Mouse (Mus musculus) limb, embryonic 15.5 days (tissue): ENCODE measurements at regions not wholly inside any gene's neighbourhood (a gene's known extent, or its start where the extent isn't known, plus 50 kb on each side); places are given as distances from the start of the nearest gene placed in this dataset.

Source experiments
- ATAC-seq: fragments of 200-750 bp; cut with Nextera tagmentation; 2 replicates; pipeline ENCODE4 v1.8.0; 2017; ENCODE audit warnings: low read depth, moderate TSS enrichment; ENCODE audit not compliant: insufficient number of reproducible peaks, low FRiP score, low TSS enrichment
- H3K27ac ChIP-seq: fragments of 300-500 bp; sonication (generic); 2 replicates; pipeline ENCODE4 v1.5.1; 2015; ENCODE audit warnings: moderate library complexity, mild to moderate bottlenecking, inconsistent platforms
- H3K27me3 ChIP-seq: fragments of 300-500 bp; sonication (generic); 2 replicates; pipeline ENCODE4 v1.6.1; 2015; ENCODE audit warnings: inconsistent platforms
- H3K36me3 ChIP-seq: fragments of 300-500 bp; sonication (generic); 2 replicates; pipeline ENCODE4 v1.6.1; 2015; ENCODE audit warnings: inconsistent platforms
- H3K4me1 ChIP-seq: fragments of 300-500 bp; sonication (generic); 2 replicates; pipeline ENCODE4 v1.6.1; 2015; ENCODE audit warnings: inconsistent platforms
- H3K4me2 ChIP-seq: fragments of 300-500 bp; sonication (generic); 2 replicates; pipeline ENCODE4 v1.6.1; 2015; ENCODE audit warnings: mild to moderate bottlenecking, inconsistent platforms
- H3K4me3 ChIP-seq: fragments of 300-500 bp; sonication (generic); 2 replicates; pipeline ENCODE4 v1.5.1; 2015; ENCODE audit warnings: mild to moderate bottlenecking, inconsistent platforms
- H3K9ac ChIP-seq: fragments of 300-500 bp; sonication (generic); 2 replicates; pipeline ENCODE4 v1.6.1; 2015; ENCODE audit warnings: inconsistent platforms
- H3K9me3 ChIP-seq: fragments of 300-500 bp; sonication (generic); 2 replicates; pipeline ENCODE4 v1.6.1; 2016; ENCODE audit warnings: inconsistent platforms
- WGBS: fragments of 180-500 bp; shearing (Covaris S2); methylation state at CpG from one replicate; pipeline ENCODE4 v1.1.7; 2015; 5-methylcytosine and 5-hydroxymethylcytosine counted together

- WGBS: 32% methylated on average over 7 of the region's 7 CpGs
Measured at GRCm38 (mm10) chr10:9529408-9529807, 145.6 kb downstream of the Samd5 start.

DNA sequence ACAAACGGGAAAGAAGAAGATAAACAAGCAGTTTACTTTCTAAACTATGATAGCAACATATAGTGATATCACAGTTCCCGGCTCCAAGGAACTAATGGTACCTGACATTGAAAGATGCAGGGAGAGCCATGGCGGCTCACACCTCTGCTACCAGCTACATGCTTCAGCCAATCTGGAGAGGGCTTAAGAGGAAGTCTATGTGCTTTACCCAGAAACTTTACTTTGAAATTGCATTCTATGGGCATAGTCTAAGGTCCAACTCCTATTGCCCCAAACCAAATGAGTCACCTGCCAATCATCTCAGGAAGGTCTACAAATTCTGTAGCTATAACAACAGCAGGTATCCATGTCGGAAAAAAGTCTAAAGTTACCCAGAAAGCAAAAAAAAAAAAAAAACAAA is 146.9 kb downstream of the Samd5 start:
- Histone ChIP-seq H3K27me3 (no peaks in the 10 kb centered on the region), H3K4me2 (no peak overlapping the region), H3K36me3 (no peaks in the 10 kb centered on the region), H3K9me3 (no peaks in the 10 kb centered on the region), H3K4me1 (no peaks in the 10 kb centered on the region), H3K27ac (no peak overlapping the region), H3K4me3 (no peak overlapping the region), H3K9ac (no peak overlapping the region)
- ATAC-seq: no peak
- 74% methylated on average over 4 of the region's 4 CpGs for WGBS

More at GRCm38 (mm10) chr10:9529408-9529807, 145.6 kb downstream of the Samd5 start:
- Histone ChIP-seq H3K9me3 (no peaks in the 10 kb centered on the region), H3K36me3 (no peaks in the 10 kb centered on the region), H3K4me2 (no peak overlapping the region), H3K4me3 (no peak overlapping the region), H3K27ac (no peak overlapping the region), H3K4me1 (no peaks in the 10 kb centered on the region), H3K27me3 (no peaks in the 10 kb centered on the region), H3K9ac (no peak overlapping the region)
- no peak for ATAC-seq

DNA sequence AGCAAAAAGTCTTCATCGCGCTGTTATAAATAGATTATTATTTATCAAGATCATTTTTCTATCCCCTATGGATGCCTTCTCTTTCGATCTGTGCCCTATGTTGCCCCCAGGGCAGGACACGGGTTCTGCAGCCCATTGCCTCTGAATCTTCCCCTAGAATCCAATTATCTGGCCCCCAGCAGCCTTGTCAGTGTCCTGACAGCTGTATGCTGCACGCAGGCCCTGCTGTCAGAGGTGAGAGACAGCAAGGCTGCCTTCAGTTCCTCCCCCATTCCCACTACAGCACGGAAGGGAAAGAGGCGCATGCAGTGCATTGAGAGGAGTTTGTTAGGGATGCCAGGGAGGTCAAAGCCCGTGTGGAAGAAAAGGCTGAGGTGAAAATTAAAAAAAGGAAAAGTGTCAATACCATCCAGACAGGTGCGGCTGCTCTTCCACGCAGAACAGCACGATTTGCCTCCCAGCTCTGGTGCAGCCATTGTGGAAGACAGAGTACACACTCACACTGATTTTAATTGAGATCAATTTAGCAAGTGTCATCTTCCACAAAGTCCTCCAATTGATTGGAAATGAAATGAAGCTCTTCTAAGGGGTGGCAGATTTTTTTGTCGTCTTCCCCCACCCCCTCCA is 165.1 kb downstream of the Samd5 start:
- no peaks in the 10 kb centered on the region for H3K4me1 ChIP-seq
- no peak overlapping the region for H3K4me3 ChIP-seq
- no peak overlapping the region for H3K4me2 ChIP-seq
- no peak for ATAC-seq
- 61% methylated on average over 12 of the region's 12 CpGs for WGBS
- no peaks in the 10 kb centered on the region for H3K27me3 ChIP-seq
- H3K9me3 ChIP-seq: no peaks in the 10 kb centered on the region
- no peak overlapping the region for H3K9ac ChIP-seq
- H3K27ac ChIP-seq: no peak overlapping the region
- H3K36me3 ChIP-seq: no peaks in the 10 kb centered on the region

DNA sequence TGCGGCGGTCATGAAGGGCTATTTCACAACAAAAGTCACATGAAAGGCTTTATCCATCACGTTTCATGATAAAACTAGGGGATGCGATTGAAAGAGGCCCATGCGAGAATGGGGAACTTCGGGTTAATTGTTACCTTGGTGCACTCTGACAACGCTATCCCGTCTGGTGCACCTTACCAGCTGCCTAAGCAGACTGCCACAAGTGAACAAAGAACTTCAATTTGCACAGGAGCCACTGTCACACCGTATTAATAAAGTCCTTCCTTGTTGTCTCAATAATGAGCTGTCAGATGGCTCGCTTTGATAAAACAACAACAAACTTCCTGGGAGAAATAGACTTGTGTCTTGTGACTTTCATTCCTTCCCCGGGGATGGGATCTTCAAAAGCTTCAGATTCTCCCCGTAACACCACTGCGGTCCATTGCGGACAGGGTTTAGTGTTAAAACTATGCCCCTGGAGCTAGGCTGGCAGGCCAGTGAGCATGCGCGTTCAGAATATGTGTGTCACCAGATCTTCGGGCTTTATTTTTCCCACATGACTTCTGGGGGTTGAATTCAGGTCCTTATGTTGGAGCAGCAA is 165.8 kb downstream of the Samd5 start:
- H3K9ac ChIP-seq: no peak overlapping the region
- ATAC-seq: no peak
- no peaks in the 10 kb centered on the region for H3K9me3 ChIP-seq
- H3K27me3 ChIP-seq: no peaks in the 10 kb centered on the region
- no peak overlapping the region for H3K4me3 ChIP-seq
- no peaks in the 10 kb centered on the region for H3K36me3 ChIP-seq
- no peak overlapping the region for H3K27ac ChIP-seq
- 73% methylated on average over 17 of the region's 17 CpGs for WGBS
- no peak overlapping the region for H3K4me2 ChIP-seq
- H3K4me1 ChIP-seq: no peaks in the 10 kb centered on the region

DNA sequence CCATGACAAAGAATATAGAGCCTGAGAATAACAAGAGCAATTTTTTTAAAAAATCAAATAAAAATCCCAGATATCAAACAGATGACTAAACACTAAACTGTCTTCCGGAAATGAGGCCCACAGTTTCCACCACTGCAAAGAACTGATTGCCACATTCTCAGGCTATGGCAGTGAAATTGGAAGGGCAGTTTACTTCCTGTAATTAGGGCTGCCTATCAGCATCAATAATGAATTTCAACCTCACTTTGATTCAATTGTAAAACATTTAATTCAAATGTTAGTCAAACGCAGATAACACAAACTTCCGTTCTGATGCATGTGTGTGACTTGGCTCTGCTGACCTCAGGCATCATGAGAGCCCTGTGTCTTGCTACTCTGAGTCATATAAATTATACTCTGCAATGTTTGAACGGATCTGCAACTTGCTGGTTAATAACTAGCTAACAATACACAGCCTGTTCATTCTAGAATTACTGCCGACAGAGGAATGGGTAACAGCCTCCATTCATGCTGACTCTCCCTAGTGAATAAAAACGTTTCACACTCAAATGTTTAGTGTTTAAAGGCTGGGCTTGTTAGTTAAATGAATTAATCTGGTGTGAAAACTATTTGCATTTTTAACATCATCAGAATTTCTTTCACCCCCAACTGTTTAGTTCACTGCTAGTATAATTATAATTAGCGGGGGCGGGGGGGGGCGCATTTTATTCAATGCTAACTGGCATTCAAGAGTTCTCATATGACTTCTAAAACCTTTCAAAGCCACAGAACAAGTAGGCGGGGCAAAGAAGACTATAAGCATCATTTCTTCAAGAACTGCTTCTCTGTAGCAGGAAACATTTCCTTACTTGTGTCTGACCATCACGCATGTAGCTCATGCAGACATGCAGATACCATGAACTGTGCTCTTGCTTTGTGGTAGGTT is 171.2 kb downstream of the Samd5 start:
- no peaks in the 10 kb centered on the region for H3K9me3 ChIP-seq
- 52% methylated on average over 11 of the region's 11 CpGs for WGBS
- H3K4me2 ChIP-seq: no peak overlapping the region
- no peaks in the 10 kb centered on the region for H3K4me1 ChIP-seq
- no peak overlapping the region for H3K27ac ChIP-seq
- no peak overlapping the region for H3K4me3 ChIP-seq
- no peaks in the 10 kb centered on the region for H3K36me3 ChIP-seq
- ATAC-seq: no peak
- no peaks in the 10 kb centered on the region for H3K27me3 ChIP-seq
- H3K9ac ChIP-seq: no peak overlapping the region

DNA sequence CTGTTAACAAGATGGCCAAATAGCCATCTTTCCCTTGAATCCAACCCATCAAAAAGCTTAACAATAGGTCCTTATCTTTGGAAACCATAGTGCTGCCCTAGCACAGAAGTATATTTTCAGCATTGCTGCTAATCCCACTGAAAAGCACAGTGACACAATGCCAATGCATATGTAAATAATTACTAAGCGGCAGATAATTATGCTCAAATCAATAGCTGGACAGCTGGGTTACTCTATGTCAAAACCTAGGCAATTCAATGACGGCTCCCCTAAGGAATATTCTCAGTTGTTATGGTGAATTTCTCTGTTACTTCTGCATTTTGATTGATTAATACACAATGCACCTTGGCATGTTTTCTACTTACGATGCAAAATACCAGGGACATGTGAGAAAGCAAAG is 176.5 kb downstream of the Samd5 start:
- no peak overlapping the region for H3K4me2 ChIP-seq
- no peak overlapping the region for H3K9ac ChIP-seq
- H3K27ac ChIP-seq: no peak overlapping the region
- WGBS: 87% methylated on average over 3 of the region's 3 CpGs
- no peaks in the 10 kb centered on the region for H3K9me3 ChIP-seq
- ATAC-seq: no peak
- H3K4me1 ChIP-seq: no peaks in the 10 kb centered on the region
- H3K27me3 ChIP-seq: no peaks in the 10 kb centered on the region
- no peak overlapping the region for H3K4me3 ChIP-seq
- no peaks in the 10 kb centered on the region for H3K36me3 ChIP-seq

- Histone ChIP-seq H3K4me3 (no peak overlapping the region), H3K9ac (no peak overlapping the region), H3K4me1 (no peaks in the 10 kb centered on the region), H3K27ac (no peak overlapping the region), H3K36me3 (no peaks in the 10 kb centered on the region), H3K9me3 (no peaks in the 10 kb centered on the region), H3K4me2 (no peak overlapping the region), H3K27me3 (no peaks in the 10 kb centered on the region)
- 83% methylated on average over 1 of the region's 1 CpGs for WGBS
- ATAC-seq: no peak
Measured at GRCm38 (mm10) chr10:9497021-9497420, 178.0 kb downstream of the Samd5 start.

DNA sequence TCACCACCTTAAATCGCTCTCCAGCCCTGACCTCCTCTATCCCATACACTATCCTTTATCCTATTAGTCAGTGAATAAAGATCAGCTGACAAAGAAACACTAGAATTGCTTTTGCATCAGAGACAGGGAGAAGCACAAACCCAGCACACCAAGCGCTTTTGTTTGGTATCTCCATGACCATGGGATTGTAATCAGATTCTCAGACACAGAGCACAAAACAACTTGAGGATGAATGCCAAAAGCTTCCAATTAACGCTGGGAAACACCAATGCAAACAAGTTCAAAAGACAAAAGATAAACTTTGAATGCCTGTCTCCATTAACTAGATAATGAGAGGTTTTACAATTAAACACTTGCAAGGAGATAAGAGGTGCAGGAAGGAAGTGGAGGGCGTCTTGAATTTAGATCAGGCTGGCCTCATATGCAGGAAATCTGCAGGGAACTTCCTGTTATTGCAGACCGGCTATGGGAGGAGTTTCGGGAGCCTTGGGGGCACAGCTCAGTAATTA is 179.8 kb downstream of the Samd5 start:
- ATAC-seq: no peak
- no peak overlapping the region for H3K9ac ChIP-seq
- H3K4me1 ChIP-seq: no peaks in the 10 kb centered on the region
- H3K27ac ChIP-seq: no peak overlapping the region
- no peaks in the 10 kb centered on the region for H3K27me3 ChIP-seq
- H3K4me3 ChIP-seq: no peak overlapping the region
- H3K36me3 ChIP-seq: no peaks in the 10 kb centered on the region
- no peaks in the 10 kb centered on the region for H3K9me3 ChIP-seq
- WGBS: 41% methylated on average over 6 of the region's 6 CpGs
- no peak overlapping the region for H3K4me2 ChIP-seq

GRCm38 (mm10) chr10:9490416-9490815 is 184.6 kb downstream of the Samd5 start:
- Histone ChIP-seq H3K36me3 (no peaks in the 10 kb centered on the region), H3K9ac (no peak overlapping the region), H3K4me1 (no peaks in the 10 kb centered on the region), H3K4me3 (no peak overlapping the region), H3K4me2 (no peak overlapping the region), H3K27me3 (no peaks in the 10 kb centered on the region), H3K27ac (no peak overlapping the region), H3K9me3 (no peaks in the 10 kb centered on the region)
- 64% methylated on average over 2 of the region's 2 CpGs for WGBS
- no peak for ATAC-seq

GRCm38 (mm10) chr10:9462361-9462760 is 212.6 kb downstream of the Samd5 start:
- H3K36me3 ChIP-seq: no peaks in the 10 kb centered on the region
- H3K9me3 ChIP-seq: no peaks in the 10 kb centered on the region
- H3K27ac ChIP-seq: no peak overlapping the region
- no peaks in the 10 kb centered on the region for H3K27me3 ChIP-seq
- H3K4me1 ChIP-seq: no peaks in the 10 kb centered on the region
- H3K4me2 ChIP-seq: no peak overlapping the region
- H3K4me3 ChIP-seq: no peak overlapping the region
- no peak overlapping the region for H3K9ac ChIP-seq
- ATAC-seq: no peak
- 68% methylated on average over 6 of the region's 6 CpGs for WGBS

DNA sequence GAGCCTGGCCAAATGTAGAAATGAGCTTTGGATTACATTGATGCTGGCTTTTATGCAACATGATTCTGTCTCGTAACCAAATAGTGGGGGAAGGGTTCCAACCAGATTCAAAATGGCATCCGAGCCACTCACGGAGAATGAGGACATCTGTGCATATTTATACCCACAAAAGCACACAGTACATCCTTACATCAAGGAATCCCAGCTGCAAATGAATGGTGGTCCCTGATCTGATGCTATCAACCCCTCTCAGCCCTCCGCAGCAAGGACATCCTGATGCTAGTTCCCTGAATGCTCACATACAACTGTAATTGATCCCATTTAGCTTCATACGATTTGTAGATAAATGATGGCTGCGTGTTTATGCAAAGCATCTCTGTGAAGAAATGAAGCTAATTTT is 215.9 kb downstream of the Samd5 start:
- Histone ChIP-seq H3K4me2 (no peak overlapping the region), H3K9ac (no peak overlapping the region), H3K4me1 (no peaks in the 10 kb centered on the region), H3K36me3 (no peaks in the 10 kb centered on the region), H3K27ac (no peak overlapping the region), H3K4me3 (no peak overlapping the region), H3K9me3 (no peaks in the 10 kb centered on the region), H3K27me3 (no peaks in the 10 kb centered on the region)
- WGBS: 87% methylated on average over 6 of the region's 6 CpGs
- no peak for ATAC-seq

- Histone ChIP-seq H3K27ac (no peak overlapping the region), H3K4me3 (no peak overlapping the region), H3K4me1 (no peaks in the 10 kb centered on the region), H3K4me2 (no peak overlapping the region), H3K27me3 (no peaks in the 10 kb centered on the region), H3K36me3 (no peaks in the 10 kb centered on the region), H3K9me3 (no peaks in the 10 kb centered on the region), H3K9ac (no peak overlapping the region)
- 77% methylated on average over 2 of the region's 2 CpGs for WGBS
- ATAC-seq: no peak
Measured at GRCm38 (mm10) chr10:9458466-9458865, 216.5 kb downstream of the Samd5 start.
